Mouse (Mus musculus): ENCODE results near the gene Gm13283.
"Not testable (repeated sequence)": the region's sequence is repeated elsewhere in the genome, so short reads cannot be mapped to it uniquely, and the experiment has no call there.

Gene Gm13283

GRCm38 (mm10) chr4:88763384-88764018 is 3.6 kb downstream of the Gm13283 start:
- peak; percentile 69 for DNase-seq

- not testable (repeated sequence) for DNase-seq
Measured at GRCm38 (mm10) chr4:88773534-88773933, 13.6 kb downstream of the Gm13283 start, which contains the start of gene Gm13290. Gene Gm13290 (plus strand): TSS chr4:88773834.

GRCm38 (mm10) chr4:88776622-88777021 is 16.7 kb downstream of the Gm13283 start, which contains the start of gene Gm13289:
Gene Gm13289 (plus strand): TSS chr4:88776922.
- not testable (repeated sequence) for DNase-seq

GRCm38 (mm10) chr4:88779550-88779949 is 19.6 kb downstream of the Gm13283 start, which contains the start of gene Gm13272:
Gene Gm13272 (plus strand): TSS chr4:88779850.
- not testable (repeated sequence) for DNase-seq

- not testable (repeated sequence) for DNase-seq
Measured at GRCm38 (mm10) chr4:88780320-88780719, 20.4 kb downstream of the Gm13283 start.

GRCm38 (mm10) chr4:88781831-88782230 is 21.9 kb downstream of the Gm13283 start, which contains the start of gene Ifnz:
Gene Ifnz (plus strand): TSS chr4:88782131.
- DNase-seq: not testable (repeated sequence)

GRCm38 (mm10) chr4:88782335-88782734 is 22.4 kb downstream of the Gm13283 start:
- not testable (repeated sequence) for DNase-seq

GRCm38 (mm10) chr4:88785409-88785808 is 25.5 kb downstream of the Gm13283 start, which contains the start of gene Gm13276:
Gene Gm13276 (plus strand): TSS chr4:88785709.
- not testable (repeated sequence) for DNase-seq

- not testable (repeated sequence) for DNase-seq
Measured at GRCm38 (mm10) chr4:88788402-88788801, 28.5 kb downstream of the Gm13283 start, which contains the start of gene Gm13277. Gene Gm13277 (plus strand): TSS chr4:88788632.

- DNase-seq: not testable (repeated sequence)
Measured at GRCm38 (mm10) chr4:88791250-88791649, 31.3 kb downstream of the Gm13283 start, which contains the start of gene Gm13278. Gene Gm13278 (plus strand): TSS chr4:88791550.

- not testable (repeated sequence) for DNase-seq
Measured at GRCm38 (mm10) chr4:88793936-88794675, 34.2 kb downstream of the Gm13283 start, which contains the start of gene Gm13275. Gene Gm13275 (plus strand): TSS chr4:88794487.

- not testable (repeated sequence) for DNase-seq
Measured at GRCm38 (mm10) chr4:88797097-88797496, 37.2 kb downstream of the Gm13283 start, which contains the start of gene Gm13279. Gene Gm13279 (plus strand): TSS chr4:88797397.

GRCm38 (mm10) chr4:88799365-88799764 is 39.4 kb downstream of the Gm13283 start, which contains the start of gene Gm13285:
Gene Gm13285 (plus strand): TSS chr4:88799665.
- not testable (repeated sequence) for DNase-seq

- not testable (repeated sequence) for DNase-seq
Measured at GRCm38 (mm10) chr4:88802954-88803353, 43.0 kb downstream of the Gm13283 start, which contains the start of gene Gm13287. Gene Gm13287 (plus strand): TSS chr4:88803254.

GRCm38 (mm10) chr4:88805231-88805630 is 45.3 kb downstream of the Gm13283 start, which contains the start of gene Gm13288:
Gene Gm13288 (plus strand): TSS chr4:88805531.
- DNase-seq: not testable (repeated sequence)

GRCm38 (mm10) chr4:88805761-88806160 is 45.8 kb downstream of the Gm13283 start:
- DNase-seq: not testable (repeated sequence)

All from liver (tissue).